Mouse (Mus musculus) heart, embryonic 11.5 days (tissue): ENCODE data around the gene Styxl1. TPM values are rescaled to one million over a fixed set of nuclear protein-coding genes. Genes with fewer than 3 reads are reported as not detected.

Experiments used
- ATAC-seq: fragments of 200-750 bp; cut with Nextera tagmentation; replicated peaks from 2 replicates; pipeline ENCODE4 v1.8.0; 2017; ENCODE audit warnings: moderate library complexity; ENCODE audit not compliant: insufficient number of reproducible peaks, low FRiP score, low TSS enrichment
- H3K27ac ChIP-seq: fragments of 300-500 bp; sonication (generic); 2 replicates; pipeline ENCODE4 v1.5.1; 2014; ENCODE audit warnings: mild to moderate bottlenecking, low read depth, low read length
- H3K27me3 ChIP-seq: fragments of 300-500 bp; sonication (generic); 2 replicates; pipeline ENCODE4 v1.6.1; 2014; ENCODE audit warnings: mild to moderate bottlenecking, low read length, mixed read lengths; ENCODE audit not compliant: control insufficient read depth, insufficient read depth
- H3K36me3 ChIP-seq: fragments of 300-500 bp; sonication (generic); 2 replicates; pipeline ENCODE4 v1.6.1; 2014; ENCODE audit warnings: mild to moderate bottlenecking, low read length, moderate library complexity, mixed read lengths; ENCODE audit not compliant: control insufficient read depth, insufficient read depth
- H3K4me1 ChIP-seq: fragments of 300-500 bp; sonication (generic); 2 replicates; pipeline ENCODE4 v1.6.1; 2014; ENCODE audit warnings: low read length; ENCODE audit not compliant: control insufficient read depth, insufficient read depth
- H3K4me2 ChIP-seq: fragments of 300-500 bp; sonication (generic); 2 replicates; pipeline ENCODE4 v1.6.1; 2014; ENCODE audit warnings: mild to moderate bottlenecking, moderate library complexity
- H3K4me3 ChIP-seq: fragments of 300-500 bp; sonication (generic); 2 replicates; pipeline ENCODE4 v1.5.1; 2014; ENCODE audit warnings: low read depth, low read length
- H3K9ac ChIP-seq: fragments of 300-500 bp; sonication (generic); 2 replicates; pipeline ENCODE4 v1.6.1; 2014; ENCODE audit warnings: mild to moderate bottlenecking, low read depth, low read length, moderate library complexity
- H3K9me3 ChIP-seq: fragments of 300-500 bp; sonication (generic); replicated peaks from 2 replicates; pipeline ENCODE4 v1.6.1; 2016; ENCODE audit warnings: low read length; ENCODE audit not compliant: control insufficient read depth
- WGBS: fragments of 180-500 bp; shearing (Covaris S2); extraction: QIAGEN DNeasy Blood & Tissue Kit; methylation state at CpG from one replicate; pipeline ENCODE4 v1.1.7; 2014; ENCODE audit not compliant: insufficient replicate concordance; 5-methylcytosine and 5-hydroxymethylcytosine counted together
- polyA plus RNA-seq: library from polyadenylated mRNA; unstranded; fragments of >200 nt; fragmentation: Nextera tagmentation; extraction: Ambion mirVana; gene quantifications from 2 replicates; pipeline ENCODE4 v1.2.1, GENCODE M21; 2014

Styxl1 gene
- polyA plus RNA-seq, 1 experiment from 2014 or later, result 0.42 TPM

GRCm38 (mm10) chr5:135726641-135727346 lies 51.4 kb downstream of the Styxl1 start:
- no peaks in the 10 kb centered on the region for H3K9me3 ChIP-seq
- 59% methylated on average over 2 of the region's 2 CpGs for WGBS
- H3K36me3 ChIP-seq, result peaks cover 21% of the 10 kb centered on the region
- ATAC-seq, result no peak
- H3K4me2 ChIP-seq, result no peak overlapping the region
- H3K4me1 ChIP-seq, result peaks cover 36% of the 10 kb centered on the region
- H3K27me3 ChIP-seq, result no peaks in the 10 kb centered on the region
- H3K27ac ChIP-seq, result 0 out of 2 replicates have a peak overlapping the region, but pooled peaks have one; percentile 3
- no peak overlapping the region; the same call in 1 of the 2 replicates for H3K9ac ChIP-seq
- H3K4me3 ChIP-seq, result no peak overlapping the region

GRCm38 (mm10) chr5:135725991-135726390 lies 52.2 kb downstream of the Styxl1 start:
- no peak overlapping the region for H3K27ac ChIP-seq

GRCm38 (mm10) chr5:135725391-135725841 lies 52.8 kb downstream of the Styxl1 start:
- H3K27ac ChIP-seq, result peak overlapping the region; percentile 69; the same call in 1 of the 2 replicates
- no peak for ATAC-seq
- peaks cover 36% of the 10 kb centered on the region for H3K4me1 ChIP-seq
- H3K9me3 ChIP-seq, result no peaks in the 10 kb centered on the region
- peaks cover 8% of the 10 kb centered on the region; the same call in 1 of the 2 replicates for H3K36me3 ChIP-seq
- 22% methylated on average over 8 of the region's 8 CpGs for WGBS
- 0 out of 2 replicates have a peak overlapping the region, but pooled peaks have one; percentile 40 for H3K9ac ChIP-seq
- no peaks in the 10 kb centered on the region for H3K27me3 ChIP-seq
- peak overlapping the region; percentile 29 for H3K4me2 ChIP-seq
- H3K4me3 ChIP-seq, result no peak overlapping the region

More at GRCm38 (mm10) chr5:135725991-135726390, 52.2 kb downstream of the Styxl1 start:
- Histone ChIP-seq H3K9me3 (no peaks in the 10 kb centered on the region), H3K4me3 (no peak overlapping the region), H3K4me2 (peak overlapping the region; percentile 29), H3K36me3 (peaks cover 14% of the 10 kb centered on the region), H3K9ac (peak overlapping the region; percentile 40; the same call in 1 of the 2 replicates), H3K4me1 (peaks cover 36% of the 10 kb centered on the region), H3K27me3 (no peaks in the 10 kb centered on the region)
- WGBS, result 46% methylated on average over 6 of the region's 6 CpGs
- ATAC-seq, result 0 out of 2 replicates have a peak, but pooled peaks have one; percentile 20

GRCm38 (mm10) chr5:135724536-135725322 lies 53.5 kb downstream of the Styxl1 start:
- H3K9me3 ChIP-seq, result no peaks in the 10 kb centered on the region
- no peak overlapping the region for H3K4me3 ChIP-seq
- peaks cover 2% of the 10 kb centered on the region; the same call in 1 of the 2 replicates for H3K36me3 ChIP-seq
- ATAC-seq, result no peak
- 17% methylated on average over 9 of the region's 9 CpGs for WGBS
- peaks cover 36% of the 10 kb centered on the region for H3K4me1 ChIP-seq
- peak overlapping the region; percentile 69 for H3K27ac ChIP-seq
- H3K27me3 ChIP-seq, result no peaks in the 10 kb centered on the region
- no peak overlapping the region for H3K9ac ChIP-seq
- no peak overlapping the region for H3K4me2 ChIP-seq

GRCm38 (mm10) chr5:135723165-135723751 lies 54.9 kb downstream of the Styxl1 start:
- Histone ChIP-seq H3K27ac (no peak overlapping the region), H3K4me1 (peaks cover 36% of the 10 kb centered on the region), H3K27me3 (no peaks in the 10 kb centered on the region), H3K4me2 (no peak overlapping the region), H3K9ac (no peak overlapping the region), H3K4me3 (no peak overlapping the region), H3K36me3 (no peaks in the 10 kb centered on the region), H3K9me3 (no peaks in the 10 kb centered on the region)
- 60% methylated on average over 3 of the region's 3 CpGs for WGBS
- no peak for ATAC-seq

GRCm38 (mm10) chr5:135722121-135722520 lies 56.1 kb downstream of the Styxl1 start:
- Histone ChIP-seq H3K36me3 (no peaks in the 10 kb centered on the region), H3K27me3 (no peaks in the 10 kb centered on the region), H3K4me2 (no peak overlapping the region), H3K9ac (no peak overlapping the region), H3K4me3 (no peak overlapping the region), H3K9me3 (no peaks in the 10 kb centered on the region), H3K4me1 (peaks cover 35% of the 10 kb centered on the region), H3K27ac (no peak overlapping the region)
- no peak for ATAC-seq
- WGBS, result 73% methylated on average over 11 of the region's 11 CpGs

GRCm38 (mm10) chr5:135721076-135721475 lies 57.1 kb downstream of the Styxl1 start:
- H3K9ac ChIP-seq, result no peak overlapping the region
- peaks cover 27% of the 10 kb centered on the region for H3K4me1 ChIP-seq
- H3K27me3 ChIP-seq, result no peaks in the 10 kb centered on the region
- no peak overlapping the region for H3K27ac ChIP-seq
- no peaks in the 10 kb centered on the region for H3K36me3 ChIP-seq
- WGBS, result 87% methylated on average over 8 of the region's 8 CpGs
- no peak for ATAC-seq
- H3K4me2 ChIP-seq, result no peak overlapping the region
- no peaks in the 10 kb centered on the region for H3K9me3 ChIP-seq
- H3K4me3 ChIP-seq, result no peak overlapping the region

- no peaks in the 10 kb centered on the region for H3K27me3 ChIP-seq
- no peak for ATAC-seq
- no peak overlapping the region for H3K4me3 ChIP-seq
- H3K9me3 ChIP-seq, result no peaks in the 10 kb centered on the region
- H3K9ac ChIP-seq, result no peak overlapping the region
- WGBS, result 78% methylated on average over 3 of the region's 3 CpGs
- no peak overlapping the region for H3K4me2 ChIP-seq
- peaks cover 17% of the 10 kb centered on the region for H3K4me1 ChIP-seq
- H3K36me3 ChIP-seq, result no peaks in the 10 kb centered on the region
- no peak overlapping the region for H3K27ac ChIP-seq
Measured at GRCm38 (mm10) chr5:135720121-135720520, 58.1 kb downstream of the Styxl1 start.
